Mouse (Mus musculus) cortical plate, adult 2 months (tissue): ENCODE measurements at regions not wholly inside any gene's neighbourhood (a gene's known extent, or its start where the extent isn't known, plus 50 kb on each side); places are given as distances from the start of the nearest gene placed in this dataset.

Experiments used
- H3K27ac ChIP-seq: fragments of 200-500 bp; 2 replicates; pipeline ENCODE4 v1.5.1; 2012; ENCODE audit warnings: low read length, control low read depth, inconsistent platforms; ENCODE audit not compliant: insufficient read depth
- H3K4me1 ChIP-seq: fragments of 200-500 bp; 2 replicates; pipeline ENCODE4 v1.6.1; 2011; ENCODE audit warnings: low read length; ENCODE audit not compliant: control insufficient read depth, insufficient read depth
- H3K4me3 ChIP-seq: fragments of 200-500 bp; 2 replicates; pipeline ENCODE4 v1.5.1; 2011; ENCODE audit warnings: mild to moderate bottlenecking, low read length, control low read depth; ENCODE audit not compliant: insufficient read depth
- CTCF ChIP-seq: fragments of 200-500 bp; IDR thresholded peaks from 2 replicates; pipeline ENCODE4 v1.5.1; 2011; ENCODE audit warnings: mild to moderate bottlenecking, control low read depth, low read length; ENCODE audit not compliant: insufficient read depth; ENCODE audit errors: extremely low read depth
- POLR2A ChIP-seq: fragments of 200-500 bp; IDR thresholded peaks from 2 replicates; pipeline ENCODE4 v1.6.1; 2011; ENCODE audit warnings: mild to moderate bottlenecking, low read length, control low read depth; ENCODE audit not compliant: insufficient read depth; ENCODE audit errors: extremely low read depth

DNA sequence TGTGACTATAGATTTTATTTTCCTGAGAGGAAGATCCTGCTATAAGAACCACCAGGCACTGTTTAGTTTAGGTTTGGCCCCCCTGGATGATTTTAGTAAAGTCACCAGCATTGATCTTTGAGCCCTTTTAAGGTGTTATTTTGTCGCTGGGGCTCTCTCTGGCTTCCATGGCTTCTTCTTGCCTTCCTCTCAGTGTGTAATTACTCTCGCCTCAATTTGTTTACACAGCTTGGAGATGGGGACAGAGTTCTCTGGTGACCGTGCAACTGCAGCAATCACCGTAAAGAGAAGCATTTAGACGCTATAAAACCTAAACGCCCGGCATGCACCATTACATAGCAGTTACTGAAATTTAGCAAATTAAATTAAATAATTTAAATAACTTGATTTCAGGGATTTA is 788.5 kb upstream of the Car8 start:
- peak overlapping the region; percentile 27; the same call in 1 of the 2 replicates for H3K4me3 ChIP-seq
- H3K27ac ChIP-seq = no peak overlapping the region
- H3K4me1 ChIP-seq = peaks cover 2% of the 10 kb centered on the region; the same call in 1 of the 2 replicates
- TF ChIP-seq CTCF (no peak), POLR2A (no peak)

DNA sequence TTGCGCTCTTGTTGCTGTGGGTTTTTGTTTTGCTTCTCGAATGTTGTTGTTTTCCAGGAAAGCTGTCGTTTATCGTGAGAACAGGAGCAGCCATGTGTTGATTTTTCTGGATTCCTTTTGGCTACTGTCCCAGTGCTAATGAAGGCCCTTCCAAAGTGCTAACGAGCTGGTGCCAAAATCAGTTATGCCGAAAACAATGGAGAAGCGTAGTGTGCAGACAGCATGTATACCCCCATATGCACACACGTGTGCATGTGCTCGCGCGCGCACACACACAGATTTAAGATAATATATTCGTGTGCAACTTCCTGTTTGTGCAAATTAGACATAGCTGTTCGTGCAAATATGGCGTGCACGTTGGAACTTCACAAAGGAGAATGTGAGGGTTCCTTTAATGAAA is 788.0 kb upstream of the Car8 start:
- H3K4me3 ChIP-seq = no peak overlapping the region
- H3K27ac ChIP-seq = no peak overlapping the region

DNA sequence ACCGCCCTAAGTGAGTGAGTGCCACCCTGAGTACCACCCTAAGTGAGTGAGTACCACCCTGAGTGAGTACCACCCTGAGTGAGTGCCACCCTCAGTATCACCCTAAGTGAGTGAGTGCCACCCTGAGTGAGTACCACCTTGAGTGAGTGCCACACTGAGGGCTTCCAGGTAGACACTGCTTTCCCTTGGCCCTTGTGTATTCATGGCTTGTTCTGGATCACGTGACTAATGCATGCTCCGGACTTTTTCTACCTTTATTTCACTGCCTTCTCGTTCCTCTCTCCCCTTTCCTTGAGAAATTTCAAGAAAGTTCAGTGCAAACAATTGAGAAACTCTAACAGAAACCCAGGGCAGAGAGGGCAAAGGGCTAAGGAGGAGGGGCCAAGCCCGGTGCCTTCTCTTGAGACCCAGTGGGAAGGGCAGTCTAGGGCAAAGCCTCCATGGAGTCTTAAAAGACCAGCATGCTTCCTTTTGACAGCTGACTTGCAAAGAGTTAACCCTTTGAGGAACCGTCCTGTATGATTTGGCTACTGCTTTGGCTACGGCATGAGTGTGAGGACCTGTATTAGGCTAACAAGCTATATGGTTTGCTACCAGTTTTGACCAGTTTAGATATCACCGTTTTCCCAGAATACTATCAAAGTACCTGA is 787.1 kb upstream of the Car8 start:
- no peak overlapping the region for H3K27ac ChIP-seq
- TF ChIP-seq POLR2A (no peak), CTCF (no peak)
- peaks cover 2% of the 10 kb centered on the region; the same call in 1 of the 2 replicates for H3K4me1 ChIP-seq
- H3K4me3 ChIP-seq = no peak overlapping the region

More for the DNA sequence above, 788.0 kb upstream of the Car8 start:
- no peak for TF ChIP-seq POLR2A
- no peak for TF ChIP-seq CTCF
- peaks cover 2% of the 10 kb centered on the region; the same call in 1 of the 2 replicates for H3K4me1 ChIP-seq

DNA sequence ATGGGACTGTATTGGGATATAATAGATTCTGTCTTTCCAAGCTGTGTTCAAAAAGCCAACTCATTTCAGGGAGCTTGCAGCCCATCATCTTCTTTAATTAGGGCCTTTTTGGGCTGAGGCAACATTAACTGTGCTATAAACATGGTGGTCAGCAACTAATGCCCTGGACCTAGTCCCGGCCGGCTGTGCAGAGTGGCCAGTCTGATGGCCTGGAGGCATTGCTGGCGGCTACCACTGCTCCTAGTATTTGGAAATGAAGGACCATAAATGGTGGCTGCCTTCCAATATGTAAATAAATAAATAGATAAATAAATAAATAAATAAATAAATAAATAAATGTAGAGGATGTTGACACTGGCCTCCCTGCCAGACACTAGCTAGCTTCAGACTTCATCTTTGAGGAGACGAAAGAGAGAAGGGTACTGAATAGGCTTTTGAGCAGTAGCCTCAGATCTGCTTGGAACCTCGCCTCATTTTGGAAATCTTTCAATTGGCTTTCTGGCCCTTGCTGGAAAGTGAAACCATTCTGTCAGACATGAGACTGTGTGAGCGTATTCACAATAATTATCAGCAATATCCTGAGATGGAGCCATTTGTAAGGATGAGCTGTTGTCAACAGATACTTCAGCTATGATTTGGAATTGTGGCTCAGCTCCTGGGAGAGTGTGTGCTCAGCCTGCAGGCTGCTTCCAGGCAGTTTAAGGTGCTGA is 785.5 kb upstream of the Car8 start:
- Histone ChIP-seq H3K4me1 (peaks cover 2% of the 10 kb centered on the region; the same call in 1 of the 2 replicates), H3K4me3 (no peak overlapping the region), H3K27ac (no peak overlapping the region)
- TF ChIP-seq CTCF = no peak
- TF ChIP-seq POLR2A = no peak

DNA sequence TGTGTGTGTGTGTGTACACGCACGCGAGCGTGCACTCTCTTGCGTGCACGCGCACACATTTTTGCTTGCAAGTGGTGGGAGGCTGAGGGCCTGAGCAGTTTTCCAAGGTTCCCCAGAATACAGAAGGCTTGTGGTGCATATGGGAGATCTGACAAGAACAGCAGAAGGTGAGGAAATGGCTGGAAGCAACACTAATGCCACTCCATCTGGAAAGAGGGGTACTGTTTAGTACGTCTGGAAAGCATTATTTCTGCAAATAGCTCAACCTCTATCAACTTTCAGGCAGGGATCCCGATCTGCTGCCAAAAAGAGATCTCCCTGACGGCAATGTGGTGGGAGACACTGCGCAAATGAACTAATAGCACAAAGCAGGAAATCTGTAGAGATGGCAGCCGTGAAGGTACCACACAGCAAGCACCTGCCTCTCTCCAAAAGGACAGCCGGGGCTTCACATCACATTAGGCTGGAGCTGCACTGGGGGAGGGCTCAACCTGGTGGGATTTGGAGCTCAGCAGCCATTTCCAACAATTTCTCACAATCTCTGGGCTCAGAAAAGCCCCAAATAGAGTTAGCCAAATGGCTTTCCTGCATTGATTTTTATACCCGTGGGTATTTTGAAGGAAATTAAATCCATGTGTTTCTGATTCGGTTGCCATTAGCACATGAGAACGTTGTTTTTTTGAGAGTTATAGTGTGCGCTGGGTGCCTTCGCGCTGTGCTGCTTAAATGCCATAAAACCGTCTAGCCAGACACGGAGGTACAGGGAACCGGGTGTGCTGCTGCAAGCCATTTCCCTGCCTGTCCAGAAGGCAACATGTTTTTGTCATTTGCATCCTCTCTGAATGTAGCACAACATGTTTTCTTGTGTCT is 780.6 kb upstream of the Car8 start:
- no peak overlapping the region for H3K27ac ChIP-seq
- H3K4me3 ChIP-seq = no peak overlapping the region
- H3K4me1 ChIP-seq = no peaks in the 10 kb centered on the region
- no peak for TF ChIP-seq POLR2A
- TF ChIP-seq CTCF = no peak

DNA sequence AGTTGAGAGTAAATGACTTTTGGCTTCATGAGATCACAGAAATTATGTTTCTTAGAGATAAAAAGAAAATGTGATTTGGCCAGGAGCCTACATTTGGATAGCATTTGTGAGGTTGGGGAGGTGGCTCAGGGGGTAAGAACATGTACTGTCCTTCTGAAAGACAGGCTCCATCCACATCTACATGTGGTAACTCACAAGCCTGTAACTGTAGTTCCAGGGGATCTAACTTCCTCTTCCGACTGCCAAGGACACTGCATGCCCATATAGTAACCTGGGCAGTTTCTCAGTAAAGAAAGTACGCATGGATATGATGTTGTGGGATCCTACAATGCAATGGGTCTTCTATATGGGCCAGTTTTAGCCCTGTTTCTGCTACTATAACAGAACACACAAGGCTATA is 779.4 kb upstream of the Car8 start:
- Histone ChIP-seq H3K27ac (no peak overlapping the region), H3K4me3 (no peak overlapping the region), H3K4me1 (no peaks in the 10 kb centered on the region)
- no peak for TF ChIP-seq CTCF
- no peak for TF ChIP-seq POLR2A

DNA sequence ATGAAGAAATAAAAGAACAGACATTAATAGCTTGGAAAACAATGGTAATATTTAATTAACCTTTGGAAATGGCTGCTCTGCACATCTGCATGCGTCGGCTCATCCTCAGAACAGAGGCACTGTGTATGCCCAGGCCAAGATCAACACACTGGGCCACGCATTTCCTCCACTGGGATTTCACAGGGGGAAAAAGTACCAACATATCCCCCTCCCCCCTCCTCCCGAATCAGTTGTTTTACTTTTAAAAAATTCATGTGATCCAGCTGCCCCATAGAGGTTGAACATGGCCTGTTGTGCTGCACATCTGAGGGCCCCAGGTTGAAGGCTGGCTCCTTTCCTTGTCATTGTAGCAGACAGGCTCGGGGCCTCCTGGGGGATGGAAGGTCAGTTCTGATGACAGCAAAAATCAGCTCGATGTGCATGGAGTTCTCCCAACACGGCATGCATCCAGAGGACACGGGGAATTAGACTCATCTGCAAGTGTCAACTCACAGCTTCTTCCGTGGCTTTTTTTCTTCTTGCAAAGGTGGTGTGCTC is 777.7 kb upstream of the Car8 start:
- no peak overlapping the region for H3K27ac ChIP-seq

DNA sequence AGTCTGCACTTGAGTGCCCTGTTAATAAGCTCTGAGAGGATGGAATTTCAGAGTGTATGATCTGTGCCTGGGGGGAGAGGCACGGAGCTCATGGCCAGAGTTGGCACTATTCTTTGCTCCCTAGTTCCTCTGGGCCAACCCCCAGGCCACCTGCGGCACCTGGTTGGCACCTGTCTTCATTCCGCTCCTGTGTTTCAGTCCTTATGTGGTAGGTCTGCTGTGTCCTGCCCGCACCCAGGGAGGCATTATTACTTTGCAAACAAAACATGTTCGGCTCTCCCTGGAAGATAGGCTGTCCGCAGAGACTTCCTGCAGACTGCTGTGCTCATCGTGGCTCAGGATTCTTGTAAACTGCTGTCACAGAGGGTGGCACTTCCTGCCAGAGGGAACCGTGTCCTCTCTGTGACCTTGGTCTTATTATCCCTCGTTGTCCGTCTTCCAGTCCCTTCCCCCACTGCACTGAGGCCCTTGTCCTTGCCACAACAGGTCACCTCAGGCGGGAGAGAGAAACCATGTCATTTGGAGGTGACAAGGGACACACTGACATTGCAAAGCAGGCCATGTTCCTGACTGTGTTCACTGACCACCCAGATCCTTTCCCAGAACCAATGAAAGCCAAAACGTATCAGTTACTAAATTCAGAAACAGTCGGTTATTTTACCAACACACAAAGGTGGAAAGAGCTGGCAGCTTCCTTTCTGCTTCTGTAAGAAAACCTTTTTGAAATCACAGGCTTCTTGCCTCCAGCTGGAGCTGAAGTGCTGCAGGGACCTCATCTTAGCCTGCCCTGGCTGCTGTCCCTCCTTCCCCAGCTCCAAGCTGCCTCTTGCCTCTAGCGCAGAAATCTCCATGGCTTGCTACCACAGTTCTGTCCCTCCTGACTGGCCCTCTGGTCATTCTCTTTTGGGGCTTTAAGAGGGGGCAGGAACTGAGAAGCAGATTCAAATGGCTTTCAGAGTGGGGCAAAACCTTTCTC is 777.0 kb upstream of the Car8 start:
- Histone ChIP-seq H3K4me1 (peaks cover 6% of the 10 kb centered on the region), H3K27ac (no peak overlapping the region; the same call in 1 of the 2 replicates), H3K4me3 (no peak overlapping the region)
- TF ChIP-seq CTCF (no peak), POLR2A (no peak)

More for the DNA sequence above, 777.7 kb upstream of the Car8 start:
- peaks cover 3% of the 10 kb centered on the region; the same call in 1 of the 2 replicates for H3K4me1 ChIP-seq
- TF ChIP-seq CTCF (no peak), POLR2A (no peak)
- no peak overlapping the region for H3K4me3 ChIP-seq
